Mouse (Mus musculus): ENCODE results near the gene Arhgef18.

GRCm38 (mm10) chr8:3417455-3417854 is 24.6 kb downstream of the Arhgef18 start:
- TF ChIP-seq CTCF (conservative IDR thresholded peaks at IDR 0.05; ENCODE audit: low read length) (no peak), NANOG (IDR thresholded peaks at IDR 0.05; ENCODE audit: borderline replicate concordance, low read length) (no peak)

Measured in E14TG2a.4 (cell line).